Mouse (Mus musculus): Measurements from ENCODE around the gene Hist1h2ah. TPM values are rescaled to one million over a fixed set of nuclear protein-coding genes. Genes with fewer than 3 reads are reported as not detected.

Gene Hist1h2ah
- total RNA-seq, 2 experiments from 2014 or later = 126 to 134 TPM

DNA sequence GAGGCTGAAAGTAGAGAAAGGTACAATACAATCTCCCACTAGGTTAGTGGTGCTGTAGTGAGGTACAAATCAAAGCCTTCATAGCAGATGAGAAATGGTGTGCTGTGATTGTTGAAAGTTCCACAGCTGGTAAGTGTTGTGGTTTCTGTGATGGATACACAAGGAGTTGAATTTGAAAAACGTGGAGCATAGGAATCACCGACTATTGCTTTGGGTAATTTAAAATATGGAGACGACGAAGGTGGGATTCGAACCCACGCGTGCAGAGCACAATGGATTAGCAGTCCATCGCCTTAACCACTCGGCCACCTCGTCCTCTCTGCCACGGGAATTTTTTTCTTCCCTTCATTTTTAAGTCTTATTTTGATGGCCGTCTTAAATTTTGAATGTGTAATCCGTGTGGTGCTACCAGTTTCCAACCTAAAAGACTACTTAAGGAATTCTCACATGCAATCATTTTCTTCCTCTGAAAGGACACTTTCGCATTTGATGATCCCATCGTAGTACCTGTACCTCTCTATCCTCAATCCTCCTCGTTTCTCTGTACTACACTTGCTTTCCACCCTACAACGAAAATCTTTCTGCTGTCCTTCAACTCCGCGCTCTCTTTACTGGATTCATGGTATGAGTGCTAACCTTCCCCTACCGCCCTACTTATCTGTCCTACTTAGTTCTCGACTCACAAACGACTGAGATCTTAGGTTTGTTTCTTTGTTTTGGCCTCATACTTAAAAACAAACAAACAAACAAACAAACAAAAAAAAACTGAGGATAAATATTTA is 41.2 kb downstream of the Hist1h2ah start:
- intact Hi-C loops (cut with DNase I) = no loop called here
- DNase-seq = peak; percentile 27

DNA sequence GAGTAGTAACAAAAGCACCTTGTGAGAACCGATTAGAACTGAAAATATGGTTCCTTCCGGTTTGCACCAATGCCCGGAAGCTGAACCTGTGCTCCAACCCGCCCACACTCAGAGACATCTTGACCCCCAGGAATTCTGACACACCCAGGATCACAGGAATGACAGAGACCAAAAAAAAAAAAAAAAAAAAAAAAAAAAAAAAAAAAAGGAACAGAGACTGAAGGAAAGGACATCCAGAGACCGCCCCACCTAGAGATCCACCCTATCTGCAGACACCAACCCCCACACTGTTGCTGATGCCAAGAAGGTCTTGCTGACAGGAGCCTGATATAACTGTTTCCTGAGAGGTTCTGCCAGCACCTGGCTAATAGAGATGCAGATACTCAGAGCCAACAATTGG is 42.8 kb downstream of the Hist1h2ah start:
- intact Hi-C loops (cut with DNase I) = no loop called here
- DNase-seq = no peak

Small RNA genes lying within 50 kb of the gene (microRNA-seq; reads per million reads assigned to microRNA genes)
- gene Gm26300 (not detected), gene Gm44390 (not detected), gene Gm44486 (not detected)

Other genes with a start within 250 kb of the Hist1h2ah start
- gene Hist1h2an, start 248.3 kb downstream of the Hist1h2ah start, total RNA-seq (2021) = 10 to 100 TPM; 13.0 to 15.8 TPM
- 10 to 100 TPM; 41.6 to 49.7 TPM for gene Hist1h2bp, start 248.1 kb downstream of the Hist1h2ah start, total RNA-seq (2021)
- 100 to 1,000 TPM; 108 to 110 TPM for gene Hist1h2bq, start 225.4 kb downstream of the Hist1h2ah start, total RNA-seq (2021)
- not detected for gene Hist1h2ao, start 225.1 kb downstream of the Hist1h2ah start, total RNA-seq (2021)
- 100 to 1,000 TPM; 320 to 409 TPM for gene Hist1h4m, start 223.8 kb downstream of the Hist1h2ah start, total RNA-seq (2021)
- 10 to 100 TPM; 34.5 to 43.1 TPM for gene Hist1h4n, start 203.4 kb downstream of the Hist1h2ah start, total RNA-seq (2021)
- gene Hist1h2ap, start 202.1 kb downstream of the Hist1h2ah start, total RNA-seq (2021) = 100 to 1,000 TPM; 184 to 208 TPM
- 100 to 1,000 TPM; 106 to 108 TPM for gene Hist1h2br, start 201.8 kb downstream of the Hist1h2ah start, total RNA-seq (2021)
- gene Zfp184, start 90.5 kb downstream of the Hist1h2ah start, total RNA-seq (2021) = 10 to 100 TPM; 12.1 to 14.0 TPM
- gene Pom121l2, start 54.4 kb downstream of the Hist1h2ah start, total RNA-seq (2021) = under 1 TPM in 1 of 2 experiments, not detected in 1; 0.12 TPM
- not detected for gene Prss16, start 25.8 kb downstream of the Hist1h2ah start, total RNA-seq (2021)
- gene Hist1h2bk, start 302 bp upstream of the Hist1h2ah start, total RNA-seq (2021) = 100 to 1,000 TPM in 1 of 2 experiments, 10 to 100 TPM in 1; 95.1 to 120 TPM
- 10 to 100 TPM; 89.3 to 89.6 TPM for gene Hist1h4i, start 5.8 kb upstream of the Hist1h2ah start, total RNA-seq (2021)
- 10 to 100 TPM; 59.9 to 64.0 TPM for gene Hist1h2ag, start 7.4 kb upstream of the Hist1h2ah start, total RNA-seq (2021)
- gene Hist1h2bj, start 7.6 kb upstream of the Hist1h2ah start, total RNA-seq (2021) = 10 to 100 TPM; 53.8 to 62.6 TPM
- not detected for gene Vmn1r188, start 48.9 kb upstream of the Hist1h2ah start, total RNA-seq (2021)
- not detected for gene Vmn1r189, start 70.3 kb upstream of the Hist1h2ah start, total RNA-seq (2021)
- not detected for gene Vmn1r191, start 148.4 kb upstream of the Hist1h2ah start, total RNA-seq (2021)
- not detected for gene Vmn1r192, start 155.6 kb upstream of the Hist1h2ah start, total RNA-seq (2021)
- gene Vmn1r193, start 187.6 kb upstream of the Hist1h2ah start, total RNA-seq (2021) = not detected
- not detected for gene Vmn1r194, start 208.6 kb upstream of the Hist1h2ah start, total RNA-seq (2021)
- not detected for gene Vmn1r195, start 235.0 kb upstream of the Hist1h2ah start, total RNA-seq (2021)